Comparison of ENCODE assay signal across 16 mouse cellular contexts in the genomic region with DNA sequence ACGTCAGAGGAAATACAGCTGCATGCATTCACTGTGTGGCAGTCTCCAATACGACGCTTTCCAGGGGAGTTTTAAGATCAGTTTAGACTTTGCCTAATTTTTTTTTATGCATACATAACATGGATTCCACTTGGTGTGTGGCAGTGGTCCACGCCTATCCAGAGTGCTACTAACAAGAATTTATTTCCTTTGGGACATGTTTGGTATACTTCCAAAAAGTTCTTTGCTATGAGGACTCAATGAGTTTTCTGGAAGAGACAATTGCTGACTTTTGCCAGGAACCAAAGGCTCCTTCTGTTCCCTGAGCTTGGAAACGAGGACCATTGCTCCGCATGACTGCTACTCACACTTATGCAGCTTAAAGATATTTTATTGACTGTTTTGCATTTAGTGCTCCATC. TPM values are rescaled to one million over a fixed set of nuclear protein-coding genes. Genes with fewer than 3 reads are reported as not detected.
DNase-seq lines count a peak whose midpoint lies in the region; ATAC-seq and TF ChIP-seq lines count a peak whose summit lies in the region.
"Had no signal": no experiment of that assay in that cellular context is flagged by ENCODE, and none has a peak within 500 bp of the region (broad histone marks: within the 10 kb centered on the region; RNA-seq: fewer than 3 reads in every experiment).

No protein-coding gene starts in this region.

- no peak for ATAC-seq in liver, embryonic 12.5 days
- ATAC-seq in embryonic facial prominence, embryonic 15.5 days (ENCODE audit: insufficient number of reproducible peaks, low FRiP score, low TSS enrichment, low read depth) = no peak
- no peak for ATAC-seq in kidney, postnatal 0 days (replicated peaks; ENCODE audit: low FRiP score, low read depth)
- no peak for ATAC-seq in intestine, embryonic 15.5 days
- ATAC-seq in megakaryocyte progenitor cell, adult 5-6 weeks (replicated peaks; ENCODE audit: poor library complexity) = no peak
- ATAC-seq: forebrain, embryonic 13.5 days had no signal

- no peak overlapping the region for H3K27ac ChIP-seq in liver, adult 2 months (replicated peaks; ENCODE audit: insufficient read depth, low read depth, low read length)
- no peak overlapping the region for H3K27ac ChIP-seq in liver, embryonic 12.5 days
- peak overlapping the region; percentile 39 for H3K27ac ChIP-seq in embryonic facial prominence, embryonic 15.5 days (replicated peaks)
- no peak overlapping the region for H3K27ac ChIP-seq in kidney, postnatal 0 days
- no peak overlapping the region for H3K27ac ChIP-seq in intestine, embryonic 15.5 days
- H3K27ac ChIP-seq: forebrain, embryonic 13.5 days; hindbrain, embryonic 15.5 days; liver, embryonic 15.5 days had no signal

- no peaks in the 10 kb centered on the region for H3K79me2 ChIP-seq in liver, adult 2 months (ENCODE audit: control insufficient read depth, insufficient read depth, low read length)

- H3K9ac ChIP-seq in liver, adult 2 months (ENCODE audit: low read depth, low read length) = no peak overlapping the region
- no peak overlapping the region for H3K9ac ChIP-seq in liver, embryonic 12.5 days
- H3K9ac ChIP-seq in embryonic facial prominence, embryonic 15.5 days = no peak overlapping the region
- H3K9ac ChIP-seq in kidney, postnatal 0 days (ENCODE audit: low read depth, low read length) = no peak overlapping the region
- no peak overlapping the region for H3K9ac ChIP-seq in intestine, embryonic 15.5 days
- H3K9ac ChIP-seq: forebrain, embryonic 13.5 days; hindbrain, embryonic 15.5 days; liver, embryonic 15.5 days had no signal

- H3K36me3 ChIP-seq in liver, adult 2 months (ENCODE audit: control insufficient read depth, insufficient read depth, low read length) = no peaks in the 10 kb centered on the region
- no peaks in the 10 kb centered on the region for H3K36me3 ChIP-seq in liver, embryonic 12.5 days
- H3K36me3 ChIP-seq in embryonic facial prominence, embryonic 15.5 days = no peaks in the 10 kb centered on the region
- no peaks in the 10 kb centered on the region for H3K36me3 ChIP-seq in kidney, postnatal 0 days (ENCODE audit: insufficient read depth, low read length)
- H3K36me3 ChIP-seq in intestine, embryonic 15.5 days = no peaks in the 10 kb centered on the region
- H3K36me3 ChIP-seq: G1E; hindbrain, embryonic 15.5 days; liver, embryonic 15.5 days had no signal

- TF ChIP-seq CTCF in liver, adult 2 months (IDR thresholded peaks at IDR 0.05; ENCODE audit: low read depth, low read length) = no peak
- TF ChIP-seq CTCF in kidney, postnatal 0 days (IDR thresholded peaks at IDR 0.05; ENCODE audit: low read depth) = no peak

- no peaks in the 10 kb centered on the region for H3K9me3 ChIP-seq in liver, embryonic 12.5 days (replicated peaks)
- no peaks in the 10 kb centered on the region for H3K9me3 ChIP-seq in embryonic facial prominence, embryonic 15.5 days (replicated peaks)
- no peaks in the 10 kb centered on the region for H3K9me3 ChIP-seq in kidney, postnatal 0 days (replicated peaks; ENCODE audit: low read length)
- H3K9me3 ChIP-seq in intestine, embryonic 15.5 days = no peaks in the 10 kb centered on the region
- H3K9me3 ChIP-seq: forebrain, embryonic 13.5 days; G1E; hindbrain, embryonic 15.5 days; liver, embryonic 15.5 days; megakaryocyte, embryonic 14.5 days had no signal

- no peak overlapping the region for H3K4me3 ChIP-seq in liver, adult 2 months (ENCODE audit: insufficient read depth, low read depth, low read length)
- no peak overlapping the region for H3K4me3 ChIP-seq in liver, embryonic 12.5 days
- H3K4me3 ChIP-seq in embryonic facial prominence, embryonic 15.5 days (replicated peaks) = no peak overlapping the region
- no peak overlapping the region for H3K4me3 ChIP-seq in kidney, postnatal 0 days (replicated peaks; ENCODE audit: low read depth, low read length)
- H3K4me3 ChIP-seq in intestine, embryonic 15.5 days (replicated peaks) = no peak overlapping the region
- H3K4me3 ChIP-seq: forebrain, embryonic 13.5 days; hindbrain, embryonic 15.5 days; liver, embryonic 15.5 days; megakaryocyte, embryonic 14.5 days had no signal

- no peaks in the 10 kb centered on the region; the same call in 1 of the 2 replicates for H3K4me1 ChIP-seq in liver, adult 2 months (ENCODE audit: control insufficient read depth, insufficient read depth, low read length)
- no peaks in the 10 kb centered on the region; the same call in 1 of the 2 replicates for H3K4me1 ChIP-seq in liver, embryonic 12.5 days
- H3K4me1 ChIP-seq in embryonic facial prominence, embryonic 15.5 days = peaks cover 12% of the 10 kb centered on the region
- H3K4me1 ChIP-seq in kidney, postnatal 0 days (replicated peaks; ENCODE audit: insufficient read depth, low read length) = 0 out of 2 replicates have a peak, but pooled peaks cover 6% of the 10 kb centered on the region
- H3K4me1 ChIP-seq in intestine, embryonic 15.5 days (replicated peaks) = no peaks in the 10 kb centered on the region
- H3K4me1 ChIP-seq: liver, embryonic 15.5 days; megakaryocyte, embryonic 14.5 days had no signal

- no peak overlapping the region for H3K4me2 ChIP-seq in liver, embryonic 12.5 days
- no peak overlapping the region for H3K4me2 ChIP-seq in embryonic facial prominence, embryonic 15.5 days (replicated peaks)
- H3K4me2 ChIP-seq in kidney, postnatal 0 days (ENCODE audit: low read length) = no peak overlapping the region
- no peak overlapping the region for H3K4me2 ChIP-seq in intestine, embryonic 15.5 days (replicated peaks)
- H3K4me2 ChIP-seq: forebrain, embryonic 13.5 days; hindbrain, embryonic 15.5 days; liver, embryonic 15.5 days had no signal

- no peak for TF ChIP-seq POLR2A in liver, adult 2 months (IDR thresholded peaks at IDR 0.05; ENCODE audit: extremely low read depth, insufficient read depth, low read length)

- intact Hi-C loops in heart, postnatal 25 days (cut with DNase I) = loop anchor here (2.0 kb wide), 1 partner anchor 55 kb away; no protein-coding TSS in a partner anchor

- H3K27me3 ChIP-seq in liver, adult 2 months (ENCODE audit: control insufficient read depth, insufficient read depth, low read length) = no peaks in the 10 kb centered on the region
- H3K27me3 ChIP-seq in liver, embryonic 12.5 days (replicated peaks) = no peaks in the 10 kb centered on the region
- no peaks in the 10 kb centered on the region for H3K27me3 ChIP-seq in embryonic facial prominence, embryonic 15.5 days
- no peaks in the 10 kb centered on the region for H3K27me3 ChIP-seq in kidney, postnatal 0 days (ENCODE audit: insufficient read depth, low read length)
- no peaks in the 10 kb centered on the region for H3K27me3 ChIP-seq in intestine, embryonic 15.5 days (replicated peaks)
- H3K27me3 ChIP-seq: forebrain, embryonic 13.5 days; hindbrain, embryonic 15.5 days; liver, embryonic 15.5 days; megakaryocyte, embryonic 14.5 days had no signal

- peak; percentile 91 for DNase-seq in heart, adult 11 months
- no peak for DNase-seq in heart, postnatal 25 days (ENCODE audit: low spot score)
- DNase-seq in liver, adult 2 months (ENCODE audit: extremely low read depth, low read depth, low spot score) = peak; percentile 5
- peak; percentile 40 for DNase-seq in kidney, postnatal 0 days (ENCODE audit: low spot score)
- DNase-seq: cerebellum, adult 8-10 months; right cerebral cortex, postnatal 14 days; thymus, postnatal 14 days had no signal

- WGBS in liver, adult 2 months = 88% methylated on average over 6 of the region's 6 CpGs
- 69% methylated on average over 6 of the region's 6 CpGs for WGBS in liver, embryonic 12.5 days (ENCODE audit: insufficient replicate concordance)
- WGBS in embryonic facial prominence, embryonic 15.5 days = 55% methylated on average over 6 of the region's 6 CpGs
- 61% methylated on average over 6 of the region's 6 CpGs for WGBS in kidney, postnatal 0 days
- 66% methylated on average over 6 of the region's 6 CpGs for WGBS in intestine, embryonic 15.5 days

RNA-seq across cellular contexts. Expression of gene Marcks, which starts 59.2 kb away (rescaled TPM):
- total RNA-seq in heart, postnatal 25 days (2021) = 10 to 100 TPM; 47.8 to 49.3 TPM
- 8.9 and 10.2 TPM in 2 replicates for total RNA-seq in liver, adult 2 months (2014; rRNA removed)
- polyA plus RNA-seq in liver, adult 2 months (2012; rRNA removed) = 3.4 and 4.6 TPM in 2 replicates
- 34.9 and 37.0 TPM in 2 replicates for polyA plus RNA-seq in liver, embryonic 12.5 days (2016; fragmentation: Nextera tagmentation; extraction: Ambion mirVana)
- 141 and 153 TPM in 2 replicates for polyA plus RNA-seq in embryonic facial prominence, embryonic 15.5 days (2015; fragmentation: Nextera tagmentation; extraction: Ambion mirVana)
- polyA plus RNA-seq in kidney, postnatal 0 days (2015; fragmentation: Nextera tagmentation; extraction: Ambion mirVana) = 104 and 113 TPM in 2 replicates
- 75.1 and 91.5 TPM in 2 replicates for polyA plus RNA-seq in intestine, embryonic 15.5 days (2015; fragmentation: Nextera tagmentation; extraction: Ambion mirVana)
- 6.9 and 7.6 TPM in 2 replicates for total RNA-seq in megakaryocyte progenitor cell, adult 5-6 weeks (2015)
- total RNA-seq in megakaryocyte progenitor cell, adult 5-6 weeks (2017) = 6.7 and 9.1 TPM in 2 replicates
- polyA plus RNA-seq: G1E had no signal
